Mouse (Mus musculus) embryo, embryonic 11.5 days (tissue): ENCODE results near the gene Mapk1ip1.

Experiments used
- DNase-seq: peaks from one replicate; pipeline ENCODE4 v3.0.0-alpha.2; 2012; ENCODE audit warnings: low read depth, low spot score

Gene Mapk1ip1

DNA sequence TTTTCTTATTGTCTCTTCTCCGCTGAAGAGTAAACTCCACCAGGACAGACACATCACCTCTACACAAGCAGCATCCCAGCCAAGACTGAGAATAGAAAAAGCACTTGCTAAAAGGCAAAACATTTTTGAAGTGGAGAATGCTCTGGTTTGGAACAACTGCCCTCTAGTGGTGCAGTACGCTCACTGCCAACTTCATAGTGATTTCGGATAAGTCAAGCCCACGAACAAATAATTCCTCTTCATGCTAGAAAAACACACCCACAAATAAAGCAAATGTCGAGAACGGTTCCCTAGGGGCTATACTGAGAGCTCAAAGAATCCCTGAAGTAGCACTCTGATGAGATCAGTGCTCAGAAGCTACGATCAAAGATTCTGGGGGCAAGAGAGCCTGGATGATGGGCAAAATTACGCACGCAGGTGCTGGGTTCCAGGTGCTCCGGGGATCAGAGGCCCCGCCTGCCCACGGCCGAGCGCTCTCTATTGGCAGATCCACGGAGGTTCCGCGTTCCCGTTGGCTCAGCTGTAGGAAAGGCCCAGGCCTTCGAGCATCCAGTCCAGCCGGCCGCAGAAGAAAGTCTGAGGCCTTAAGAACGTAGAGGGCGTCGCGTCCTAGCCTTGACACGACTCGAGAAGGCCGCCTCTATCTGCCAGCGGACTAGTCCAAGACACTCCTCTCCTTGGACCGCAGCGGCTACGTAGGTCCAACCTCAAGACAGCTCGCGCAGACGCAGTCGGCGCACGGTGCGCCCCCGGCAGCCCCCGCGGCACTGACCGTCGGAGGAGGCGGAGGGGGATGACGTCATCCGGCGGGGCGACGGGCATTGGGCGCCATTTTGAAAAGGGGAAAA lies at the start of gene Mapk1ip1, which contains the start of gene Ppp2r2d:
TSS of gene Mapk1ip1 (minus strand) at position 730 of the 848 bp plus-strand sequence.
TSS of gene Ppp2r2d (plus strand) at position 536 of the 848 bp plus-strand sequence.
- DNase-seq: peak; percentile 92

DNA sequence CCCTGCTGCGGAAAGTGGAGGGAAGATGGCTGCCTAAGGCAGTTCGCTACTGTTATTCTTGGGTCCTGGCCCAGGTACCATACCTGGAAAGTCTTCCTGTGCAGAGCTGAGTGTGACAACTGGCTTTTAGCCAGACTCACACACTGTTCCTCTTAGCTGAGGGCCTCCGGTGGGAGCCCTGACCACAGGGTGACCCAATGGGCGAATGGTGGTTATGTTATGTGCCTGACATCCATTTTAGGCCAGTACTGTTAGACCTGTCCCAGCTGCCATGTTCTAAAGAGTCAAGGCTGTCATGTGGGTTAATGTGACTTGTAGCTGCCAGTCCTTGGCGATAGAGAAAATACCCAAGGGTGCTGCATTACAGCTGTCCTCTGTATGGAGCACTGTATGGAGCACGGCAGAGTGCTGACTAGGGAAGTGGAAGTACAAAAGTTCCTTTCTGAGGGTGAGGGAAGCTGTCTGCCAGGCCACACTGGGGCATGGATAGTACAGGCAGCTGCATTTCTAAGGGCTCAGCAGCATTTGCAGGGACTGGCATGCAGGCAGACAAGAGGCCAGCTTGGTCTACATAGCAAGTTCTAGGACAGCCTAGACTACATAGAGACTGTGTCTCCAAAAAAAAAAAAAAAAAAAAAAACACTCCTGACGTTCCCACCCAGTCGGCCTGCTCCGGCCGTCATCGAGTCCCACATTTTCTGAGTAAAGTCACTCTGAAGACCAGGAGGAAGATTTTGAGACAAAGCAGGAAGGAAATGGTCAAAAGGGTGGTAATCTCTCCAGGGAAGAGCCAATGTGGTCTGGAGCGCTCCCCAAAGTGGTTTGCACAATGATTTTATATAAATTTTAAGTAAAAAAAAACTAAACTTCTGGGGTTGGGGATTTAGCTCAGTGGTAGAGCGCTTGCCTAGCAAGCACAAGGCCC lies 39.6 kb upstream of the Mapk1ip1 start:
- DNase-seq: no peak

DNA sequence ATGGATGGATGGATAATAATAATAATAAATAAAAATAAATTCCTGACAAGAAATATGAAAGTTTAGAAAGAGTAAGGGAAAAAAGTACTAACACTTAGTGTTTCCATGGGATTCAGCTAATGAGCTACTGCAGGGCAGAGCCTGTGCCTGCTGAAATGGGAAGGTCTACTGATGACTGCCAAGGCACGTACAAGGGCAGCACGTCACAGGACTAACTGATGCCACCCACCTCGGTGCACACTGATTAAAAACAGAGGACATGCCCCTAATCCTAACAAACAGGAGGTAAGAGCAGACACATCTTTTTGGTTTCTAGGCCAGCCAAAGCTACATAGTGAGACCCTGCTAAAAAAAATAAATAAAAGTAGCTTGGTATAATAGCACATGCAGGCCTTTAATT lies 37.7 kb upstream of the Mapk1ip1 start:
- DNase-seq: no peak

DNA sequence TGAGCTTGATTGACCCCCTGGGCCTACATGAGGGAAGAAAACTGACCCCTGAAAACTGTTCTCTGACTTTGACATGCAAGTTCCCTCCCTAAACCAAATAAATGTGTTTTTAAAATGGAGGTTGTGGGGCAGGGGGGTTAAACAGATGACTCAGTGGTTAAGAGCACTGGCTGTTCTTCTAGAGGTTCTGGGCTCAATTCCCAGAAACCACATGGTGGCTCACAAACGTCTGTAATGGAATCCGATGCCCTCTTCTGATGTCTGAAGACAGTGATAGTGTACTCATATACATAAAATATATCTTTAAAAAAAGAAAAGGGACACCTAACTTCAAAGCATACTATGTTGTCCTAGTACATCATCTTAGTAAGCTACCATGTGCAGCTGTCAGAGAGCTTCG lies 29.0 kb upstream of the Mapk1ip1 start:
- no peak for DNase-seq

DNA sequence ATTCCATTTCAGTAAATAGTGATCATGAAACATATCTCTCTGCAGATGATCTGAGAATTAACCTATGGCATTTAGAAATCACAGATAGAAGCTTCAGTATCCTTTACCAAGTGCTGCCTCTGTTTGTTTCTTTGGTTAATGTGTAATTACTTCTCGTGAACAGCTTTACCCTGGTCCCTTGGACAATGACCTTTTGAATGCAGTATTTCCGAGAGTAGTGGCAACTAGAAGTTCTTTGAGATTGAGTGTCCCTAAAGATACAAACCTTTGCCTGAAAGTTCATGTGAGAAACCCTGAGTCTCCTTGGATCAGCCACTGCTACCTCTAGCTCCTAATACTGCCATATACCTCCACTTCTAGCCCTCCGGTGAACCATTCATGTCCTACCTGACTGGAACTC lies 26.9 kb upstream of the Mapk1ip1 start:
- no peak for DNase-seq

DNA sequence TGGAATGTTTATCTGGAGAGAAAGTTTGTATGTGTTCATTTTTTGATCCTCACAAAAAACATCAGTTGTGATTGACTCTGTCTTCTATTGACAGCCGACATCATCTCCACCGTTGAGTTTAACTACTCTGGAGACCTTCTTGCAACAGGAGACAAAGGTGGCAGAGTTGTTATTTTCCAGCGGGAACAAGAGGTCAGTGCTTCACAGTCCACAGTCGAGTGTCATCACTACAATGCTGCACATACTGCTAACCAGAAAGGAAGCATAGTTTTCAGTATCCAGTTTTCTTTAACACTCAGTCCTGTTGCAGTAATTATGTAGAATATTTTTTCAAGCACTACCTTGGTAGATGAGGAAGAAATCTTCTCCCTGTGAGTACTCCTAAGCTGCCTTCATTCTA lies 22.2 kb upstream of the Mapk1ip1 start:
- DNase-seq: no peak

DNA sequence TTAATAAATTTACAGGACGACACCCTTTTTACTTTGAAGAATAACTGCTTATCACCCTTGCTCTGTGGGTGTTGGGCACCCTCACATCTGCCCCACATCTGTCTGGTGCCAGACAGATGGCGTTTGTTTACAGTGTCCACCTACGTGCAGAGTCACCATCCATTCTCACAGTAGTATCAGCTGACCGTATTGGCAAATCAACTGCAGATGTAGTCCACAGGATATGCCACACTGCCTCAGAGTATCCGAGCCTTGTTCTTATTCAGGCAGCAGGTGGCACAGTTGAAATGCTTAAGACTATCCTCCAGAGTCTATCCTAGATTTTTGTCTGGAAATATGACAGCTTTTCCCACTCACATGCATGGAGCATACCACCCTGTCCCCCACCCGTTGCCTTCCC lies 21.2 kb upstream of the Mapk1ip1 start:
- no peak for DNase-seq

DNA sequence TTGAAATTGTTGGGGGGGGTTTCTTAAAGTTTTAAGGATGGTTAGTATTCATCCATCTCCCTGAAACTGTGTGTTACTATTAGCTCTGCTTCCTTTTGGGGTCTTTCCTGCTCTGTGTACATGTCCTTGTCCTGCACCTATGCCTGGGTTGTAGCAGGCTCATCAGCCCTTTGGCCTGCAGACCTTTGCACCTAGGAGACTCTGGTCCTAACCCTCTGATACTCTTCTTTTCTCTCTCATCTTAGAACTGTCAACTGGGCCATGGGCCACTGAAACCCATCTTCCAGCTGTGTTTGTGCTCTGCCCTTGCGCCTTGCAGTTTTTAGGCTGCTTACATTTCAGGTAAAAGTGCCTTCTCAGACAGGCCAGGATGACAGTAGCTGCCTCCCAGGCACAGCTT lies 18.7 kb upstream of the Mapk1ip1 start:
- no peak for DNase-seq

DNA sequence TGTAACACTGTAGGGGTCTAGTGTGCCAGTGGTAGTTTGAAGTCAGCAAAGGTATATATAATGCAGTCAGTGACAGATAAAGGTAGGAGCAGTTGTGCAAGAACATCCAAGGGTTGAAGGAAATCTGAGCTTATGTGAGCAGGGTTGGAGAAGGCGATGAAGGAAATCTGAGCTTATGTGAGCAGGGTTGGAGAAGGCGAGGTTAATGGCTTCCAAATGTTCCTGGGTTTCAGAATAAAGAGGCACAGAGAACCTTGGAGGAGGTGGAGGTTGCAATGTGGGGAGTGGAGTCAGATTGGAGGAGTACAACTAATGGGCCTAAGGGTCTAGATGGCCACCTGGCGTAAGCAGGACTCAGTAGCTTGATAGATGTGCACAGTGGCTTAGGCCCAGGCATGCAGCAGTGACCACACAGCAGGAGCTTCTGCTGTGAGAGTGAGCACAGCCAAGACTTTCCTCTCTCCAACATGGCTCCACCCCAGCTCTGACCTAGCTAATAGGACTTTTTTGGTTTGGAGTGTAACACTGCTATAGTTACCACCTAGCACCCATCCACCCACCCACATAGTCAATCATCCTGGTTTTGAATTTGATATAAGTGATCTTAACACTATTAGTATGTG lies 18.0 kb upstream of the Mapk1ip1 start:
- DNase-seq: no peak

DNA sequence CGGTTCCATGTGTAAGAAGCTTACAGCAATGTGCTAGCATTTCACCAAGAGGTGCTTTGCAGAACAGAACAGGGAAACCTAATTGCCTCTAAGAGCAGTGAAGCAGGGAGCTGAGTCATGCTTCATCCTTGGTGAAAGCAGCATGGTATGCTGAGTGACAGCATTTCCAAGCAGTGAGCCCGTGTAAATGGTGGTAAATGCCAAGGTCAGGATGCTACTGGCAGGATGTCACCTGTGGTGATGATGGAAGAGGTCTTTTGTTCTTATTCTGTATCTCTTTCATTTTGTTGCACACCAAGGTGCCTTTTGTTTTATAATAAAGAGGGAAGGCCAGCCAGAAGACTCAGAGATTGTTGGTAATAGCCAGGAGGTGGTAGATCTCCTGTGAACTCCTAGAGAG lies 10.6 kb upstream of the Mapk1ip1 start:
- DNase-seq: no peak

DNA sequence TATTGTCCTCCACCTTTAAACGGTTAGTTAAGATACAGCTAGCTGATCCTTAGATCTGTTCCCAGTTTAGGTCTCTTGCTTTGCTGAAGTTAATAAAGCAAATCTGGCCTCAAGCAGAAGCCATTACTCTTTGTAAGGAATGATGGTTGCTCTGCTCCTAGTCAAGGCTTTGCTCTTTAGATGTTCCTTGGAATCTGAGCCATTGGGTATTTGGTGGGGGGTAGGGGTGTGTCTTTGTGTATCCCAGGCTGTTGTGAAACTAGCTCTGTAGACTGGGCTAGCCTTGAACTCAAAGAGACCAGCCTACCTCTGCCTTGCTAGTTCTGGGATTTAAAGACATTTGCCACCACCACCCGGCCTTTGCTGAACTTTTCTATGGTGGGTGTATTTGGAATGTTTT lies 8.1 kb upstream of the Mapk1ip1 start:
- DNase-seq: no peak

DNA sequence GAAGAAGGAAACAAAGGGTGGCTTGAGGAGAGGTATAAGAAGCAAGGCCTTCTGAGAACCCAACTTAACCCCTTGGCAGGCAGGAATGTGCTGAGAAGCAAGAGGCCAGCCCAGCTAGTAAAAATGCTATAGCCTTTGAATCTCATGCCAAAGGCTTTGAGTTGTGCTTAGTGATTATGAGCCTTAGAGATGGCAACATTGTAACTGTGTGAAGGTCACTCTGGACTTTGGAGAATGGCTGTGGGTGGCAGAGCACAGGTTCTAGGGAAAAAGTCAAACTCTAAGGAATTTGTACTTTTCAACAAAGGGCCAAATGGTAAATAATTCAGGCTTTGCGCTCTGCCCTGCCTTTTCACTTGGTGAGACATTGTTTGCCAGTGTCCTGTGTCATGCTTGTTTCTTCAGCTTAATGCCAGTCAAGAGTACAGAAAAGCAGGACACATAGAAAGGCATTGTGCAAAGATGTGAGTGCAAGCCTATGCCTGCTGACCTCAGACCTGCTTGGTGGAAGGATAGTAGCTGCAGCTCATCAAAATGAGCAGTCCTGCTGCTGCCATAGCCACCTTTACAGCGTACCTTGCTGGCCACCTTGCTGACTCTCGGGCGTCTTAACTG lies 7.5 kb upstream of the Mapk1ip1 start:
- no peak for DNase-seq

DNA sequence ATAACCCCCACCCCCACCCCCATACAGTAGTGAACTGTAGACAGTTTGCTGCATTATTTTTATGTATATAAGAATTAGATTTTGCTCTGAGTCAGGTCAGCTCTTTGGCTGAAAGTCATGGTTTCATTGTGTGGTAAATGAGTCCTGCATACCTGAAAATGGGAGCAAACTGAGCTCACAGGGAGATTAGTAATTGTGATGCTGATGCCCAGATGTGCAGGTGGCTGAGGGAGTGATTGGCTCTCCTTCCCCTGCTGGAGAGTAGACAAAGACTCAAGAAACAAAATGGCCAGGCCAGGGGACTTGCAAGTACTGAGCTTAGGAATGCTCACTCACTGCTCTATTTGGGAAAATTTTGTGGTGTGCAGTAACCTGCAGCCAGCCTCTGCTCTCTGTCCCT lies 4.0 kb upstream of the Mapk1ip1 start:
- DNase-seq: no peak

DNA sequence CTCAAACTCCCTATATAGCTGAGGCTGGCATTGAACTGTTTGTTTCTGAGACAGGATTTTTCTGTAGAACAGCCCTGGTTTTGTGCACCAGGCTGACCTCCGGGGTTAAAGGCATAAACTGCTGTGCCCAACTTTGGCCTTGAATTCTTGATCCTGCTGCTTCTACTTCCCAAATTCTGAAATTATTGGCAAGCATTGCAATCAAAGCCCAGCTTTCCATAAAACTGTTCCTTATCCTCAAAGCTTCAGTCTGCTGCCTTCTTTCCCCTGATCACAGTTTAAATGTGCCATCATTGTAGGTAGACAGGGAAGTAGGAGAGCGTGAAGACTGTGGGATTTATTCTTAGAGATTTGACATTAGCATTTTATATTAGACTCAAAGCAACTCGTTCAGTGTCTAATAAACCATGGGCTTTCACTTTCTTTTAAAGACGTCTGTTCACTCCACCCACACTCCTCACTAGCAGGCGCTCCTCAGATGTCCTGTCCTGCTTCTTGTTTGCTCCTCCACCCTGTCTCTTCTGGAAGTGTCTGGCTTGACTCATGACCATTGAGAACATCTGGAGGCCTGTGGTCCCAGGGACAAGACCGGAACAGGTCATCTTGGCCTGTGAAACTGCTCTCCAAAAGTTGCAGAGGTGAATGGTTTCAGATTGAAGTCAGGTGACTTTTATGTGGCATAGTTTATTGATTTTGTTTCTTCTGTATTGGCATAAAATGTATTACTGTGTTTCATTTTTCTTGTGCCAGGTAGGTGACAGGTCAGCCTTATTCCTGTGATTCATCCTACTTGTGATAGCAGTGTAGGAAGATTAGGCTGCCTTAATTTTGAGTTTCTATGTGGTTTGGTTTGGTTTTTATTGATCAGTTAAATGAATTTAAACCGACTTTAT lies 2.2 kb upstream of the Mapk1ip1 start:
- no peak for DNase-seq

DNA sequence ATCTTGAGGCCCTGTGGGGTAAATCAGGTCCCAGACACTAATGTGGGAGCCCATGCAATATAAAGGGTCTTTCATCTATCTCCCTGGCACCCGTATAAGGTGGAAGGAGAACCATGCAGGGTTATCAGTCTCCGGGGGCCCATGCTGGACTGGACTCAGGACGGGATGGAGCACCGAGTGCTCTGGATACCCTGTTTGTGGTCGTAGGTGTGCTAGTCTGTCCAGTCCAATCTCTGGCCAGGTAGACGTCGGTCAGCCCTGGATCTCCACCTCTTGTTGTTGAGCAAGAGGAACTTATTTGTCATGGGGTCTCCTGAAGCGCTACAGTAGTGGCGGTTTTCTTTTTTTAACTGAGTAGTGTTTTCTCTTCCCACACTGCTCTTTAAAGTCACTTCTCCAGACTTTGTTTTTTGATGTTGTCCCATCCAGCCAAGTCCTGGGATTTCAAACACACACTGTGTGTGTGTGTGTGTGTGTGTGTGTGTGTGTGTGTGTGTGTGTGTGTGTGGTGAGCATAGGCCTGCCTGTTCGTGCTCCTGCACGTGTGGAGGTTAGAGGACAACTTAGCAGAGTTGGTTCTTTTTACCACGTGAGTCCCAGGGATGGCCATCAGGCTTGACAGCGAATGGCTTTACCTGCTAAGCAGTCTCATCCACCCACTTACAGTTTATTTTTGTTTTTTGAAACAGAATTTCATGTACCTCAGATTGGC lies 1.4 kb upstream of the Mapk1ip1 start:
- no peak for DNase-seq

DNA sequence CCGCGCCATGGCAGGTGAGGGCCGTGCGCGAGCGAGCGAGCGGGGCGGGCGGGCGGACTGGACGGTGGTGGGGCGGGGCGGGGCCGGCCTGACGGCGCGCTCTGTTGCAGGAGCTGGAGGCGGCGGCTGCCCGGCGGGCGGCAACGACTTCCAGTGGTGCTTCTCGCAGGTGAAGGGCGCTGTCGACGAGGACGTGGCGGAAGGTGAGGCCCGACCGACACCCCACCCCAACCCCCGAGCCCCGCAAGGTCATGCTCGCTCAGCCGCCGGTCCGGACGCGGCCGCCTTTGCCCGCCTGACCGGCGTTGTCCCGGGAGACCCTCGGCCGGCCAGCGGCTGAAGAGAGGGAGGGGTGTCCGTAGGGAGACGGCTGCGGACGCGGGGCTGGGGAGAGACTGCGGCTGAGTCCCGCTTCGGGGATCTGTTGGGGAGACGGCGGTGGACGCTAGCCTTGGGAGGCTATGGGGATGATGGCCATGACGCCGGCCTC lies 474 bp upstream of the Mapk1ip1 start:
- DNase-seq: no peak

DNA sequence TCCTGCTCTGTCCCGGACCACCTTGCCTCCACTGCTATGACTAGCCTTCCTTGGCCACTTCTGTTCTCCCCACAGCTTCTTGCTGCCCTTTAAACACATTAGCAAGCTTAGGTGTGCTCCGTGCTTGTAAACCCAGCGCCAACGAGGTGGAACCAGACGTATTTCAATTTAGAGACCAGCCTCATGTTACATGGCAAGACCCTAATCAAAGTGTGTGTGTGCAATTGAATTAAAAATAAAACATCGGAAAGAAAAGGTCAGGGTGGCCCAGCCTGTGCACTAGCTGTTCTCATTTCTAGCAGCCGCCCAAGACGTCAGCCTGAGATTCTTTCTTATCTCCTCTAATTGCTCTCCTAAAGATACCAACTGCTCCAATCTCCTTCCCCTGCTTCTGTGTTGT lies 962 bp downstream of the Mapk1ip1 start:
- no peak for DNase-seq

DNA sequence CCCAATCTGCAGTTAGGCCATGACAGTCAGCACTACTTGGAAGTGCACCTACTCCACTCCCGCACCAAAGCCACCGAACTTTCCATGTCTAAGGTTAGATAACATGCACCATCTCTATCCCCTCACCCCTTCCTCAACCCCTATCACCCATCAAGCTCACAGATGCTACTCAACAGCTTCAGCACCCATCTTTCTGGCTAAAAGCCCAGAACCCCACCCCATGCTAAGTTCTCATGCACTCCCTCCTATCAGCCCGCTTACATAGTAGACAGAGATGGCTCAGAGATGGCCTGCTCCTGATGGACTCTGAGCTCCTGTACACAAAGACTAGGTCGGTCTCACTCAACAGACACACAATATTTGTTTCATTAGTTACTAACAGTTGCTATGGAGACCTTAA lies 2.7 kb downstream of the Mapk1ip1 start:
- no peak for DNase-seq

DNA sequence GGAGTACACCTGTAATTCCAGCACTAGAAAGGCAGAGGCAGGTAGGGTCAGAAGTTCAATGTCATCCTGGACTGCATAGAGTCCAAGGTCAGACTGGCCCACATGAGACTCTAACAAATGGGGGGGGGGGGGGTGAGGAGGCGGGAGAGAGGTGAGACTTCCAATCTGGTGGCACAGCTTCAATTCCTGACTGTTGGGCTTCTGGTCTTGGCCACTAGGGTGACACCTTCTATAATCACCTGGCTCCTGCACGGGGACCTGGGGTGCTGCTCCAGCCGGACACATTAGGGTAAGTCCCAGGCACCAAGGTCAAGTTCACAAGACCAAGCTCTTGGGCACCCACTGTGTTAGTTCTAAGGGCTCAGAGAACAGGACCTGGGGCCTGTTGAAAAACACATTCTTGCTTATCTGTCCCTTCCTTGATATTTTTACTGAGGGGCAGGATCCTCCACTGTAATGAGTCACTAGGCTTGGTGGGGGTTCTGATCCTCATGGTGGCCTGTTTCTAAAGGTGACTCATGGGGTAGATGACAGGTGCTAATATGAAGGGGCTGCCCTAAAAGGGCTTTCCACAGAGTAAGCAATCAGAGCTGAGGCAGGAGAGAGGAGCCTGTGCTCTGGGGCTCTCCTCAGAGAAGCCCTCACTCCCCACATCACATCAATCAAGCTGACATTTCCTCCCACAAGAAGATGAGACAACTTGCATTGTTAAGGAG lies 4.5 kb downstream of the Mapk1ip1 start:
- DNase-seq: no peak
